Mouse (Mus musculus): ENCODE measurements at regions not wholly inside any gene's neighbourhood (a gene's known extent, or its start where the extent isn't known, plus 50 kb on each side); places are given as distances from the start of the nearest gene placed in this dataset.

DNA sequence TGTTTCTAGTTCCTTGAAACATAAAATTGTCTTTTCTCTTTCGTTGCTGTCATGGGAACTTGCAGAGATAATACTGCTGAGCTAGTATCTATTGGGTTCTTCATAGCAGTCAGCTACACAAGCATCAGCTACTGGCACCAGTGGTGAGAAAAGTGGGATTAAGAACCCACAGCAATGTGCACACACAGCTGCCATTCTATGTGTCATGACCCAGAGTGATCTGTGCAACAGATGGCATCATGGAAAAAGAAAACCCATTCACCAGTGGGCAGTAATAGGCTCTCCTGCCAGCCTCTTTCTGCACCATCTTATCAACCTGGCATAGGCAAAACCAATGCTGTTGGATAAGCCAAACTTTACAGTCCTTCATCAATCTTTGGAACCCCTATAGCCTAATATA lies 428.1 kb downstream of the Trib2 start:
- DNase-seq (ENCODE audit: low spot score) (no peak), ATAC-seq (replicated peaks; ENCODE audit: low FRiP score) (no peak)
- 71% methylated on average over 1 of the region's 1 CpGs for WGBS
- Histone ChIP-seq H3K27me3 (ENCODE audit: control insufficient read depth, insufficient read depth, low read length) (no peaks in the 10 kb centered on the region), H3K27ac (ENCODE audit: low read depth, low read length) (no peak overlapping the region), H3K4me3 (ENCODE audit: low read depth, low read length) (no peak overlapping the region), H3K9me3 (ENCODE audit: control insufficient read depth, low read length) (no peaks in the 10 kb centered on the region), H3K9ac (ENCODE audit: low read length) (no peak overlapping the region), H3K4me2 (ENCODE audit: low read depth, low read length, severe bottlenecking) (no peak overlapping the region), H3K4me1 (replicated peaks; ENCODE audit: control insufficient read depth, insufficient read depth, low read length) (no peaks in the 10 kb centered on the region), H3K36me3 (ENCODE audit: control insufficient read depth, insufficient read depth, low read length) (no peaks in the 10 kb centered on the region)

DNA sequence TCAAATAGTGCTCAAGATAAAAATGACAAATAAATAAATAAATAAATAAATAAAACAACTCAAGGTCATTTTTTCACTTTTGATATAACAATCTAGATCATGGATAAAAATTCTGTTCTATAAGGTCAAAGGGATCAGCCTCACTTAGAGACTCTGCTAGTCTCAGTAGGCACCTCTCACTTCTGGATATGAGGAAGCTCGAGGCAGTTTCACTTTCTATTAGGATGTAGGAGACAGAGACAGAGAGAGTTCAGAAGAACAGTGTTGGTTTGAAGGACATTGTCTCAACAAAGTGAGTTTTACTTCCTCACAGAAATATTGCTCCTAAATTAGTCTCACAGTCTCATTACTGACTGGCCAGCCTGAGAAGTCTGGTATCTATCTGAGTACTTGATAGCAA lies 458.9 kb downstream of the Trib2 start:
- no peak overlapping the region for H3K9ac ChIP-seq (ENCODE audit: low read length)
- no peak for ATAC-seq (replicated peaks; ENCODE audit: low FRiP score)

GRCm38 (mm10) chr12:15320697-15321449 lies 495.8 kb downstream of the Trib2 start:
- H3K4me1 ChIP-seq (replicated peaks; ENCODE audit: control insufficient read depth, insufficient read depth, low read length), result no peaks in the 10 kb centered on the region
- no peak overlapping the region for H3K4me3 ChIP-seq (ENCODE audit: low read depth, low read length)
- no peak overlapping the region for H3K4me2 ChIP-seq (ENCODE audit: low read depth, low read length, severe bottlenecking)
- DNase-seq (ENCODE audit: low spot score) (no peak), ATAC-seq (replicated peaks; ENCODE audit: low FRiP score) (no peak)
- no peak overlapping the region for H3K9ac ChIP-seq (ENCODE audit: low read length)
- no peaks in the 10 kb centered on the region for H3K9me3 ChIP-seq (ENCODE audit: control insufficient read depth, low read length)
- no peaks in the 10 kb centered on the region for H3K36me3 ChIP-seq (ENCODE audit: control insufficient read depth, insufficient read depth, low read length)
- H3K27me3 ChIP-seq (ENCODE audit: control insufficient read depth, insufficient read depth, low read length), result no peaks in the 10 kb centered on the region
- H3K27ac ChIP-seq (ENCODE audit: low read depth, low read length), result no peak overlapping the region
- 80% methylated on average over 5 of the region's 5 CpGs for WGBS

More for the DNA sequence above, 458.9 kb downstream of the Trib2 start:
- H3K36me3 ChIP-seq (ENCODE audit: control insufficient read depth, insufficient read depth, low read length), result no peaks in the 10 kb centered on the region
- no peak overlapping the region for H3K4me3 ChIP-seq (ENCODE audit: low read depth, low read length)
- 83% methylated on average over 1 of the region's 1 CpGs for WGBS
- no peak overlapping the region for H3K27ac ChIP-seq (ENCODE audit: low read depth, low read length)
- DNase-seq (ENCODE audit: low spot score), result no peak
- no peaks in the 10 kb centered on the region for H3K4me1 ChIP-seq (replicated peaks; ENCODE audit: control insufficient read depth, insufficient read depth, low read length)
- no peaks in the 10 kb centered on the region for H3K9me3 ChIP-seq (ENCODE audit: control insufficient read depth, low read length)
- no peaks in the 10 kb centered on the region for H3K27me3 ChIP-seq (ENCODE audit: control insufficient read depth, insufficient read depth, low read length)
- no peak overlapping the region for H3K4me2 ChIP-seq (ENCODE audit: low read depth, low read length, severe bottlenecking)

DNA sequence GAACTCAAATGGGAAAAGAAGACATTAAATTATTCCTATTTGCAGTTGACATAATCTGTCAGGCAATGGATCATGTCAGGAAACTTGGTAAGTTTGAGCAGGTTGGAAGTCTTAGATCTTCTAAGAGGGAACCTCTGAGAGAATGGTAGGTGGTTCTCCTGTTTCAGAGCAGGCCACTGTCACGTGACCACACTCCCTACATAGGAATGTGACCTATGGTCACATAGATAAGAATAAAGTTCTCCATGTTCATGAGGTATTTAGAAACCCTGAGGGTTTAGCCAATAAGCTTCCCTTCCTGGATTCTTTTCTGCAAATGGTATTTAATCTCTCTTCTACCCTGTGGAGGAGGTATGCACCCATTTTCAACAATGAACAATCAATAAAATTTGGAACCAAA lies 497.1 kb downstream of the Trib2 start:
- Histone ChIP-seq H3K9ac (ENCODE audit: low read length) (no peak overlapping the region), H3K36me3 (ENCODE audit: control insufficient read depth, insufficient read depth, low read length) (no peaks in the 10 kb centered on the region), H3K4me3 (ENCODE audit: low read depth, low read length) (no peak overlapping the region), H3K4me2 (ENCODE audit: low read depth, low read length, severe bottlenecking) (no peak overlapping the region), H3K4me1 (replicated peaks; ENCODE audit: control insufficient read depth, insufficient read depth, low read length) (no peaks in the 10 kb centered on the region), H3K9me3 (ENCODE audit: control insufficient read depth, low read length) (no peaks in the 10 kb centered on the region), H3K27ac (ENCODE audit: low read depth, low read length) (no peak overlapping the region), H3K27me3 (ENCODE audit: control insufficient read depth, insufficient read depth, low read length) (no peaks in the 10 kb centered on the region)
- 74% methylated on average over 1 of the region's 1 CpGs for WGBS
- DNase-seq (ENCODE audit: low spot score), result no peak
- ATAC-seq (replicated peaks; ENCODE audit: low FRiP score), result no peak

DNA sequence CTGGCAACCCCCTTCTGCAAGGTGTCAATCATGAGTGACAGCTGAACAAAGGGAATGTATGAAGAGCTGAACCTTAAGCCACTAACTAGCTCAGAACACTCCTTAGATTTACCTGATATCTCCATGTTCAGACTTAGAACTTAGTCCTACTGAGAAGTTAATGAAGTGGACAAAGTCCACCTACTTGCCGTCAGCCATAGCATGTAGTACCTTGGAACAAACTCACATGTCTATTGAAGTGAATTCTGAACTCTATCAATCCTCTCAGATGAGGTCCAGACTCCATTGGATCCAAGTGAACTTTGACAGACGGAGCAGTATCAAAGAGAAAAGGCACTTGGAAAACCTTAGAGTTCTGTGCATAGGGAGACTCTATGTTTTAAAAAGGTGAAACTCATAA lies 521.8 kb downstream of the Trib2 start:
- no peak for DNase-seq (ENCODE audit: low spot score)
- H3K27me3 ChIP-seq (ENCODE audit: control insufficient read depth, insufficient read depth, low read length), result no peaks in the 10 kb centered on the region
- H3K4me2 ChIP-seq (ENCODE audit: low read depth, low read length, severe bottlenecking), result no peak overlapping the region
- H3K36me3 ChIP-seq (ENCODE audit: control insufficient read depth, insufficient read depth, low read length), result no peaks in the 10 kb centered on the region
- no peak overlapping the region for H3K9ac ChIP-seq (ENCODE audit: low read length)
- no peaks in the 10 kb centered on the region for H3K4me1 ChIP-seq (replicated peaks; ENCODE audit: control insufficient read depth, insufficient read depth, low read length)
- 88% methylated on average over 2 of the region's 2 CpGs for WGBS
- H3K4me3 ChIP-seq (ENCODE audit: low read depth, low read length), result no peak overlapping the region
- no peak overlapping the region for H3K27ac ChIP-seq (ENCODE audit: low read depth, low read length)
- ATAC-seq (replicated peaks; ENCODE audit: low FRiP score), result no peak
- H3K9me3 ChIP-seq (ENCODE audit: control insufficient read depth, low read length), result no peaks in the 10 kb centered on the region

DNA sequence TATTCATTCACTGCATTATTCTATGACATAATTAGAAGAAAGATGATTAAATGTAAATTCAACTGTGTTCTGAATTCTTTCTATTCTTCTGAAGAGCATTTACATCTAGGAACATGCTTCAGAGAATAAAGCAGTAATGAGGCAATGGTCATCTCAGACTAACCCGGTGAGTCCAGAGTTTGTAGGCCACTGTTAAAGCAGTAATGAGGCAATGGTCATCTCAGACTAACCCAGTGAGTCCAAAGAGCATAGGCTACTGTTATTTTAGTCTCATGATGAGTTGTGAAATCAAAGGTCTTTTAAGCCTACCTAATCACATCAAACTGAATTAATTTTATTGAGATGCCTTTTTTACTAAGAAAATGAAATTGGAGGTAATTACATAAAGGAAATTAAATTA lies 554.6 kb downstream of the Trib2 start:
- Histone ChIP-seq H3K27ac (ENCODE audit: low read depth, low read length) (no peak overlapping the region), H3K4me2 (ENCODE audit: low read depth, low read length, severe bottlenecking) (no peak overlapping the region), H3K9ac (ENCODE audit: low read length) (no peak overlapping the region), H3K36me3 (ENCODE audit: control insufficient read depth, insufficient read depth, low read length) (no peaks in the 10 kb centered on the region), H3K27me3 (ENCODE audit: control insufficient read depth, insufficient read depth, low read length) (no peaks in the 10 kb centered on the region), H3K9me3 (ENCODE audit: control insufficient read depth, low read length) (no peaks in the 10 kb centered on the region), H3K4me3 (ENCODE audit: low read depth, low read length) (no peak overlapping the region), H3K4me1 (replicated peaks; ENCODE audit: control insufficient read depth, insufficient read depth, low read length) (no peaks in the 10 kb centered on the region)
- 92% methylated on average over 1 of the region's 1 CpGs for WGBS
- ATAC-seq (replicated peaks; ENCODE audit: low FRiP score) (no peak), DNase-seq (ENCODE audit: low spot score) (no peak)

- no peaks in the 10 kb centered on the region for H3K27me3 ChIP-seq (ENCODE audit: control insufficient read depth, insufficient read depth, low read length)
- no peaks in the 10 kb centered on the region for H3K4me1 ChIP-seq (replicated peaks; ENCODE audit: control insufficient read depth, insufficient read depth, low read length)
- no peak overlapping the region for H3K27ac ChIP-seq (ENCODE audit: low read depth, low read length)
- H3K4me3 ChIP-seq (ENCODE audit: low read depth, low read length), result no peak overlapping the region
- no peak overlapping the region for H3K9ac ChIP-seq (ENCODE audit: low read length)
- DNase-seq (ENCODE audit: low spot score), result no peak
- H3K9me3 ChIP-seq (ENCODE audit: control insufficient read depth, low read length), result no peaks in the 10 kb centered on the region
- H3K36me3 ChIP-seq (ENCODE audit: control insufficient read depth, insufficient read depth, low read length), result no peaks in the 10 kb centered on the region
- no peak overlapping the region for H3K4me2 ChIP-seq (ENCODE audit: low read depth, low read length, severe bottlenecking)
- 83% methylated on average over 1 of the region's 1 CpGs for WGBS
- ATAC-seq (replicated peaks; ENCODE audit: low FRiP score), result no peak
These were observed 555.1 kb downstream of the Trib2 start for GRCm38 (mm10) chr12:15261604-15262003.

DNA sequence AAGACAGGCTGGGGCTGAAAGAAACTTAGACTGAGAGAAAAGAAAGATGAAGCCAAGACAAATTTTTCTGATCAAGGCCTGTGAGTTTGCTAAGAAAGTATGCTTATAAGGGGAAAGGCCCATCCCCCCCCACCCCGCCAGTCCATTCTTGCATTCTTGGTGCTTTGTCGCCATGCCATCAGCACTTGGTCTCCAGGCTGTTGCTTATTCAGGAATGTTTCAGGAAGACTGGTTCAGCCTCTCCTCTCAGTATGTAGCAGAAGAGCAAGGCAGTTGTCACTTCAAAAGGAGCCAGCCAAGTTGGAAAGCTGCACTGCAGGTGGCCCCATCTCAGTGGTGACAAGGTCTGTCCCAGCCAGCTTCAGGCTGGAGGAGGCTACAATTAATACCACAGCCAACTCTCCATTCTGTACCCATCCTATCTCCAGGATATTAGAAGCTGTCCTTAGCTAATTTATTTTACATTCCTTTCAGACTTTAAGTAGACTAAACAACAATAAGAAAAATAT lies 555.8 kb downstream of the Trib2 start:
- no peak for DNase-seq (ENCODE audit: low spot score)
- no peaks in the 10 kb centered on the region for H3K27me3 ChIP-seq (ENCODE audit: control insufficient read depth, insufficient read depth, low read length)
- H3K4me1 ChIP-seq (replicated peaks; ENCODE audit: control insufficient read depth, insufficient read depth, low read length), result no peaks in the 10 kb centered on the region
- H3K4me3 ChIP-seq (ENCODE audit: low read depth, low read length), result no peak overlapping the region
- no peak overlapping the region for H3K9ac ChIP-seq (ENCODE audit: low read length)
- WGBS, result 64% methylated on average over 2 of the region's 2 CpGs
- H3K36me3 ChIP-seq (ENCODE audit: control insufficient read depth, insufficient read depth, low read length), result no peaks in the 10 kb centered on the region
- no peak overlapping the region for H3K4me2 ChIP-seq (ENCODE audit: low read depth, low read length, severe bottlenecking)
- H3K27ac ChIP-seq (ENCODE audit: low read depth, low read length), result no peak overlapping the region
- no peaks in the 10 kb centered on the region for H3K9me3 ChIP-seq (ENCODE audit: control insufficient read depth, low read length)
- no peak for ATAC-seq (replicated peaks; ENCODE audit: low FRiP score)

DNA sequence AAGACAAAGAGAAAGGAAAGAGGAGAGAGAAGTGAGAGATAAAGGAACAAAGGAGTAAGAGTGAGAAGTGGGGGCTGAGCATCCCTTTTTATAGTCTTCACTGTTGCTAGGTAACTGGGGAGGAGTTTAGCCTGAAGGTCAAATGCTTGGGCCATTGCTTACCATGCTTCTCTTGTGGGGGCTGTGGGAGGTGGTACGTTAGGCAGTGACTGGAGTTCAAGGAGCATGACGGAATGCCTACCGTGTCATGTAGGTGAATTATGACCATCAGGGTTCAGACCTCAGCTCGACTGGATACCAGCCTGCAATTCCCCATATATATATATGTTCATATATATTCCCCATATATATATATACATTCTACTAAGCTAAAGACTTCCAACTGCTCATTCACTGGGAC lies 571.8 kb downstream of the Trib2 start:
- 78% methylated on average over 4 of the region's 4 CpGs for WGBS

More for the DNA sequence above, 571.8 kb downstream of the Trib2 start:
- no peak overlapping the region for H3K4me2 ChIP-seq (ENCODE audit: low read depth, low read length, severe bottlenecking)
- DNase-seq (ENCODE audit: low spot score), result no peak
- H3K36me3 ChIP-seq (ENCODE audit: control insufficient read depth, insufficient read depth, low read length), result no peaks in the 10 kb centered on the region
- no peaks in the 10 kb centered on the region for H3K9me3 ChIP-seq (ENCODE audit: control insufficient read depth, low read length)
- no peaks in the 10 kb centered on the region for H3K27me3 ChIP-seq (ENCODE audit: control insufficient read depth, insufficient read depth, low read length)
- no peak overlapping the region for H3K27ac ChIP-seq (ENCODE audit: low read depth, low read length)
- no peaks in the 10 kb centered on the region for H3K4me1 ChIP-seq (replicated peaks; ENCODE audit: control insufficient read depth, insufficient read depth, low read length)
- H3K9ac ChIP-seq (ENCODE audit: low read length), result no peak overlapping the region
- ATAC-seq (replicated peaks; ENCODE audit: low FRiP score), result no peak
- no peak overlapping the region for H3K4me3 ChIP-seq (ENCODE audit: low read depth, low read length)
